Mouse (Mus musculus) liver, adult (tissue): ENCODE measurements around the gene Tgtp1.
"Not testable (repeated sequence)": the region's sequence is repeated elsewhere in the genome, so short reads cannot be mapped to it uniquely, and the experiment has no call there.

ENCODE experiments used
- GATA4 ChIP-seq: IDR thresholded peaks from 2 replicates; pipeline ENCODE4 v1.6.1; 2014; ENCODE audit warnings: mild to moderate bottlenecking, low read length; ENCODE audit not compliant: insufficient replicate concordance

The Tgtp1 gene

GRCm38 (mm10) chr11:48994018-48994417 lies at the start of gene Tgtp1:
TSS of gene Tgtp1 (minus strand) at chr11:48994172.
- not testable (repeated sequence) for TF ChIP-seq GATA4

- not testable (repeated sequence) for TF ChIP-seq GATA4
Measured at GRCm38 (mm10) chr11:48991740-48992520, 2.0 kb downstream of the Tgtp1 start, which contains the start of gene Gm12185. TSS of gene Gm12185 (minus strand) at chr11:48992226.

GRCm38 (mm10) chr11:48979251-48979650 lies 14.7 kb downstream of the Tgtp1 start, which contains the start of gene 9930111J21Rik1:
TSS of gene 9930111J21Rik1 (minus strand) at chr11:48979398.
- not testable (repeated sequence) for TF ChIP-seq GATA4

- not testable (repeated sequence) for TF ChIP-seq GATA4
Measured at GRCm38 (mm10) chr11:48978240-48978939, 15.6 kb downstream of the Tgtp1 start, which contains the start of gene Olfr56. TSS of gene Olfr56 (plus strand) at chr11:48978889.

- TF ChIP-seq GATA4, result not testable (repeated sequence)
Measured at GRCm38 (mm10) chr11:48946090-48946489, 47.9 kb downstream of the Tgtp1 start, which contains the start of gene Psme2b. TSS of gene Psme2b (minus strand) at chr11:48946190.
